Mouse (Mus musculus) adrenal gland, adult 8-10 months (tissue): ENCODE results near the gene Zfand2b. TPM values are rescaled to one million over a fixed set of nuclear protein-coding genes. Genes with fewer than 3 reads are reported as not detected.
A peak's percentile ranks its signal among the peaks of the same experiment; 100 is the strongest.

Experiments used
- DNase-seq: peaks from one replicate; pipeline ENCODE4 v3.0.0; 2022
- total RNA-seq, 4 experiments: library from RNA; stranded (reverse); gene quantifications; 2 replicates each; pipeline ENCODE4 v1.2.4; 2022

Zfand2b gene
- total RNA-seq = 10 to 100 TPM; 34.2 to 39.7 (median 36.2) TPM

GRCm38 (mm10) chr1:75168472-75169464 lies at the start of gene Zfand2b:
Gene Zfand2b (plus strand): TSS chr1:75168646.
- DNase-seq = peak; percentile 96

DNA sequence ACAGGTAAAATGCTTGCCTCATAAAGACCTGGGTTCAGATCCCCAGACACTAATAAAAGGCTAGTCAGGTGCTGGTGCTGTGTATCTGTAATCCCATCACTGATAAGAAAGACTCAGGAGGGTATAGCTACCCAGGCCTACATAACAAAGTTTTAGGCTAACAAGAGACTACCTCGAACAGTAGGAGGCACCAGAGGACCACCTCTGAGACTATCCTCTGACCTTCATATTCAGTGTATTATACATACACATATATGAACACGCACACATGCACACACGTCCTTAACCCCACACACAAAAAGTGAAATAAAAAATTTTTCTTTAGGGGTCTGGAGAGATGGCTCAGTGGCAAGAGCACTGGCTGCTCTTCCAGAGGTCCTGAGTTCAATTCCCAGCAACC lies 46.2 kb upstream of the Zfand2b start:
- no peak for DNase-seq

DNA sequence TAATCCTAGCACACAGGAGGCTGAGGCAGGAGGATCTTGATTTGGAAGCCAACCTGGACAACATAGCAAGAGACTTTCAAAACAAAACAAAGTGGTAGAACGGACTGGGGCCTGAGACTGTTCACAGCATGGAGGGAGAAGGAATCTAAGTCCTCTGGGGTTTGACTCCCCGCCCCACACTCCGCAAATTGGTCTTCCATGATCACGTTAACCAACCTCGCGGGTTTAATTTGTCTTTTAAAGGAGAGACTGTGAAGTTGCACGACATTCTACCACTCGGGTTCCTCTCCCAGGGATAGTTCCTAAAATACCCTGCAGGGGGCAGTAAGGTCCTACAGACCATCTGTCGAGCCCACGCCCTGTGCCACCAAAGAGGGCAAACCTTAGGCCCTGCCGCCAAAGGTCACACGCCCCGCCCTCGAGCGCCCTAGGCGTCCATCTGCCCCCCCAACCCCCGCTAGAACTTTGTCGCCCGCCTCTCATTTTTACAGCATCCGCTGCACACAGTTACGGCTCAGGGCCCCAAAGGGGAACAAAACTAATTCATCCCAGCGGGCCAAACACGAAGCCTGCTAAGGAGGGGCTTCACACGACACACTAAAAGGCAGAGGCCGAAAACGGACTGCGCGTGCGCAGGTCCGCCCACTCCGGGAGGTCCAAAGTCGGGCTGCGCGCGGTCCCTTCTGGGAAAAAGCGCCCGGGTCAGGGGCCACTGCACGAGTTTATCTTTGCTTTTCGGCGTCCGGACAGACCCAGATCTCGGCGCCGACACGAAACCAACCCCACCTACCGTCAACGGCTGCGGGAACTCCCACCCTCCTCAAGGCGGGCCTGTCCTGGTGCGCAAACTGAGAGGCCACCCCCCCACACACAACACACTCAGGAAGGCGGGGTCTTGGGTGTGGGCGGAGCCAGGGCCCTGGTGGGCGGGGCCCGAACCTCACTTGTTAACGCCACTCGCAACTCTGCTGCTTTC lies 43.8 kb upstream of the Zfand2b start, which contains the start of gene Nhej1:
Gene Nhej1, minus strand, starts transcription at position 855 of the 976 bp plus-strand sequence.
- DNase-seq = peak; percentile 90

DNA sequence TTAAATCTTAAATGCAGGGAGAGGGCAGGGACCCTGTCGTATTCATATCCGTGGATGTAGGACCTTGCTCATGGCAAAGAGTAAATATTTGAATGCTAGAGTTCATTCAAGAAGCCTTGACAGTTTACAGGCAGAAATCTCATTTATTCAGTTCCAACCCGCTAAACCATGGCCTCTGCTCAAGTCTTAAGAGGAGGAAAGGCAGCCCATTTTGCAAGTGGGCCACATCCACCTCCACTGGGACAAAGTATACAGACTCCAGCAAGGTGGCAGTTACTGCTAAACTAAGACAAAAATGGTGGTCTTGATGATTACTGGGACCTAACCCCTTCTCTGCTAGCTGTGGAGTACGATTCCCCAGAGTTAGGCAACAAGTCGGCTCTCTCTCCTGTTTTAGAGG lies 43.0 kb upstream of the Zfand2b start:
- DNase-seq = no peak

GRCm38 (mm10) chr1:75128641-75129040 lies 39.8 kb upstream of the Zfand2b start:
- no peak for DNase-seq

DNA sequence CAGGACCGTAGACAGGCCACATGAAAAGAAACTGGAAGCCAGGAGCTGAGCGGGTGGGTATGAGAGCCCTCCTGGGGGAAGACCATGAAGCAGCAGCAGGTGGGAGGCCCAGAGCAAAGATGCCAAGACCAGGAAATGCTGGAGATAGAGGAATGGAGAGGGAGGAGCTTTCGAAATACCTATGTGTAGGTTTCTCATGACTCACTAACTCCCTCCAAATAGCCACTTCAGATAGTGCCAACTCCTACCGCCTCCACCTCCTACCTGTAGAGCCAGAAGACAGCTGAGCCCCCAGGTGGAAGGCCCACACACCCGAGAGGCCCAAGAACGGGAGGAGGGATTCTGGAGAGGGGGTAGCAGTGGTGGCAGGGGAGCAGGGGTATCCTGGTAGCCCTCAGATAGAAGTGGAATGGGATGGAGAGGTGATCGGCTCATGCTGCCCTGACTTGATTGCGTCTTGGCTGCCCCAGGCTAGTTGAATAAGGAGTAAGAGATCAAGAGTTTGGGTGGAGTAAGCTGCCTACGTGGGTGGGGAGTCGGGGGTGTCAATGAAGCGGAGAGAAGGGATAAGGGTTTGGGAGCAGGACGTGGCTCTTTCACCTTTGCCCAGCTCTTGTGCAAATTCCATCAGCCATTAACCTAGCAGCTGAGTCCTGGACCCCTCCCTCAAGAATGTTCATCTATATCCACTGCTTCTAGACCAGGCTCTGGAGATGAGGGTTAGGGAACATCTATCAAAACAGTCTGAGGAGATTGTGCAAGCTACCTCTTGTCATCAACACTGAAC lies 34.8 kb upstream of the Zfand2b start, which contains the start of gene Slc23a3:
Gene Slc23a3, minus strand, starts transcription at position 470 of the 787 bp plus-strand sequence.
- no peak for DNase-seq

DNA sequence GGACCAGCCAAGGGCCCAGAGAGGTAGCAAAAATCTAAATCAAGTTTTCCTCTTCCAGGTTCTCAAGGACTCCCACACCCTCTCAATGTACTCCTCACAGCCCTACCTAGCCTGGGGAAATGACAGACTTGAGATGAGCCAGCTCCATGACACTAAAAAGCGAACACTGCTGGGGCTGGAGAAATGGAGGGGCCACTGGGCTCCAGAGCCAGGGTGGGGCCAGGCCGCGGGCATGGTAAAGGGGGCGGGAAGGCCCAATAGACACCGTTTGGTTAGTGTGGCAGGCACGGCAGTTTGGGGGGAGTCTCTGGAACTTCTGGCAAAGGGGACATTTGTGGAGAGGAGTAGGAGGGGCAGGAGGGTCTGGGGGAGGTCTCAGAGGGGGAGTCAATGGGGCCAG lies 32.2 kb upstream of the Zfand2b start:
- DNase-seq = no peak

GRCm38 (mm10) chr1:75136730-75137129 lies 31.7 kb upstream of the Zfand2b start:
- no peak for DNase-seq

DNA sequence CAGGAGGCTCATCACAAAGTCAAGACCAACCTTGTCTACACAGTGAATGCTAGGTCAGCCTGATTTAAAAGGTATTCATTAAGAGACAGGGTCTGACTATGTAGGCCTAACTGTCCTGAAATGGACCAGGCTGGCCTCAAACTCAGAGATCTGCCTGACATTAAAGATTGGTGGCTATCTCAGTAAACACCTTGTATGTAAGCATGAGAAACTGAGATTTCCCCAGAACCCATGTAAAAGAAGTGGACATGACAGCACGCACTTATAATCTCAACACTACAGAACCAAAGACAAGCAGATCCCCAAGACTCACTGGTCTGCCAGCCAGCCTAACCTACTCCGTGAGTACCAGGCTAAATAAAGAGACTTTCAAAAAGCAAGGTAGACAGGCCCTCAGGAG lies 30.0 kb upstream of the Zfand2b start:
- no peak for DNase-seq

DNA sequence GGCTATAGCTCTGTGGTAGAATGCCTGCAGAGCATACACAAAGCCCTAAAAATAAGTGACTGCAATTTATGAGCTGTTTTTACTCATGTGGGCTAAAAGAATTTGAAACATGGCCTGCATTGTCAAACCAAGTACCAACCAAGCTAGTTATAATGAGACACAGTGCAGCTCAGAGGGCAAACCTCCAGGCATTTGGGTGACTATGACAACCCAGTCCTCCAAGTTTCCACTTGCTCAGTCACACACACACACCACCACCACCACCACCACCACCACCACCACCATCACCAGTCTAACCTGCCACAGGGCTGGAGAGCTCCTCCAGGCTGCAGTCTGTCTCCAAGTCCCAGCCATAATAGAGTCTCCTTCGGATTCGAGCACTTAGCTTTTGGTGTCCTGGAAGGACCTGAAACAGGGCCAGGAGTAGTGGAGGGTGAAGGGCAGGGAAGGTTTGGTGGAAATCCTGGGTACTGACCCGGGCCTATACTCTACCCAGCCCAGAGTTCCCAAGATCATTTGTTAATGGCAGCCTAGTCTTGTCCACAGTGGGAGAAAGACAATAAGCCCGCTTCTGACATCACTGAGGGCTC lies 27.8 kb upstream of the Zfand2b start:
- no peak for DNase-seq

DNA sequence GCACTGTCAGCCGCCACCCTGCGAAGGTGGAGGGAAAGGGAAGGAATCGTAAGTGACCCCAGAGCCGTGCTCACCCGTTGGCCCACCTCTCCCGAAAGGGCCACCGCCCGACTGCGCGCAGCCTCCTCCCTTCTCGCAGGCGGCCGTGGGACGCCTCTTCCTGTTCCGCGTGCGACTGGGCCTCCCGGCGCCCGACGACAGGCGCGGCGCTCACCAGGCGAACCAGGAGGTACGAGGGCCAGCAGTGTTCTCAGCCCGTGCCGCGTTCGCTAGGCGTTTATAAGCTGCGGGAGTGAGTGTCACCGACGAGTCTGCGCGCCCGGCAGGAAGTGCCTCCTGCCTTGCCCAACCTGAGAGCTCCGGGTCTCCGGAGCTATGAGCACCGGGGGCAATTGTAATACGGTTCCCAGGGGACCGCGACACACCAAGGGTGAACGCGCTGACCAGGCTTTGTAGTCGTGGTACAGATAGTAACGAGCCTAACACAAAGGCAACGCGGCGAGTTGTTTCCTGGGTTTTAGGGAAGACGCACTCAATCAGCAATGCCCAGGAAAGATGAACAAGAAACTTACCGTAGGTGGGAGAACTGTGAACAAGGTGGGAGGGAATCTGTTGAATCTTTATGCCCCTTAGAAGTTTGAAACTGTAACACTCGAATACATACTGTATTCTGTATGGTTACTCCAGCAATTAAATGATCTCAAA lies 26.8 kb upstream of the Zfand2b start:
- DNase-seq = peak; percentile 55

DNA sequence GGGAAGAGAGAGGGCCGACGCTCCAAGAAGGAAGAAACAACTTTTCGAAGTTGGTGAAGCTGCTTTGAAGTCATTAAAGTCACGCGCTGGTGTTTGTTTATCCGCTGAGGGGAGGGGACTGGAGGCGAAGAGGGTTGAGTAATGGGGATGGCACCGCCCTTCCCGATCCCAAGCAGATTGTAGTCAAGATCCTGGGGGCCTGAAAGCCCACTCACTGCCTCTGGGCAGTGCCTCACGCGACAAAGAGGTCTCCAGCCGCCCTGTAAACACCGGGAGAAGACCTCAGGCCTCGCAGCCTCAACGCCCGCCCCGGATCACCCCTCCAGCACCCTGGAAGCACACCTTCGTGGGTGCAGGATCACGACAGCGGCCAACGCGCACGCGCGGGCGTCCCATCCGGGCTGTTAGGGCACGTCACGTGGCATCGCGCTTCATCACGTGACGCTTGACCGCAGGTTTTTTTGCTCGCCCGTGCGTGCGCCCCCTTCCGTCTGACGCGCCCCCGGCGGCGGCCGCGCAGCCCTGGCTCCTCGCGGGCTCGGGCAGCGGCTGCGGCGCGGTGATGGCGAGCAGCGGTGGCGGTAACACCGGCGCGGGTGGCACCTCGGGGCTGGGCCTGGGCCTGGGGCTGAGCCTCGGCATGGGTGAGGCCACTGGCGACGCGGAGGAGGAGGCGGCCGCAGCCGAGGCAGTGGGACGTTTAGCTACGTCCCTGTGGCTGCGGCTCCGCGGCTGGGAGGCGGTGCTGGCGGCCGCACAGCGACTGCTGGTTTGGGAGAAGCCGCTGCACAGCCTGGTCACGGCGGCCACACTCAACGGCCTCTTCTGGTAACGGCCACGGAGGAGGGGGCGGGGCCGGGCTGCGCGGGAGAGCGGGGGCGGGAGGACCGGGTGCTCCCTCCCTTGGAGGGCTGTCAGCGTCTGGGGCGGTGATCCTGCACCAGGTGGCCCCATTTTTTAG lies 25.9 kb upstream of the Zfand2b start, which contains the start of the genes Cnppd1 and Retreg2:
Gene Cnppd1, minus strand, starts transcription at position 411 of the 961 bp plus-strand sequence.
Gene Retreg2, plus strand, starts transcription at position 478 of the 961 bp plus-strand sequence.
- DNase-seq = peak; percentile 94

- no peak for DNase-seq
Measured at GRCm38 (mm10) chr1:75145589-75145988, 22.9 kb upstream of the Zfand2b start.

GRCm38 (mm10) chr1:75147411-75148135 lies 20.9 kb upstream of the Zfand2b start:
- DNase-seq = no peak

DNA sequence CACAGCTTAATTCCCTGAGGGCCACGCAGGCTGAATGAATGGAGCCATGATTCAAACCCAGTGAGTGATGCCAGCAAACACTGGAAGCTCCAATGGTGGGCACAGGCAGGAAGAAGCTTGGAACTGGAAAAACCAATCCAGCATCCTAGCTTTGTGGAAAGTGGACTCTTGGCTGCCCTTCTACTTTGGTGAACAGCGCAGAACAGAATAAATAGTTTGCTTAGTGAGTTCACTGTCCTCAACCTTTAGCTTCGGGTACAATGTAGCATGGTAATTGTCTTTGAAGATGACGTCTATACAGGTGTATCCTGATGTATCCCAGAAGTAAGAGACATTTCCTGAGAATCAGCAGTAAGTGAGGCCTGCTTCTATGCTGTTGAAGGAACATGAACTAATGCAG lies 19.7 kb upstream of the Zfand2b start:
- DNase-seq = no peak

DNA sequence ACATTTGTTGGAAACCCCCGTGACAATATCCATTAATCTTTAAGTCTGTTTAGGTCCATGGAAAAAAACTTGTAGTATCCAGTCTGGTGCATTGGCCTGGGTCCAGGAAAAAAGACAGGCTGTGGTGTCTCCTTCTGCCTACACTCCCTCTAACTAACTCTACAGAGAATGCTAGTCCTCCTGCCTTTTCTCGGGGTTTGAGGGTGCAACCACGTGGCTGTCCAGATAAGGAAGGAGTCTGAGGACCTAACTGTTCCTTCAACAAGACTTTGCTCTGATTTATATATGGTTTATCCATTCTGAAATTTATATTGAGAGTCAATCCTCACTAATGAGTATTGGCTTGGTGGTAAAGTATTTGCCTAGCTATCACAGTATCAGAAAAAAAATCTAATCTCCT lies 12.6 kb upstream of the Zfand2b start:
- DNase-seq = no peak

- no peak for DNase-seq
Measured at GRCm38 (mm10) chr1:75158990-75159389, 9.5 kb upstream of the Zfand2b start.

GRCm38 (mm10) chr1:75159540-75160255 lies 8.7 kb upstream of the Zfand2b start:
- no peak for DNase-seq
